Mouse (Mus musculus) Muller cell, postnatal 12 days (primary cell): ENCODE data around the gene Tmem273.

Experiments used
- DNase-seq: peaks from one replicate; pipeline ENCODE4 v3.0.0-alpha.2; 2015; ENCODE audit errors: inconsistent ontology term

The Tmem273 gene

DNA sequence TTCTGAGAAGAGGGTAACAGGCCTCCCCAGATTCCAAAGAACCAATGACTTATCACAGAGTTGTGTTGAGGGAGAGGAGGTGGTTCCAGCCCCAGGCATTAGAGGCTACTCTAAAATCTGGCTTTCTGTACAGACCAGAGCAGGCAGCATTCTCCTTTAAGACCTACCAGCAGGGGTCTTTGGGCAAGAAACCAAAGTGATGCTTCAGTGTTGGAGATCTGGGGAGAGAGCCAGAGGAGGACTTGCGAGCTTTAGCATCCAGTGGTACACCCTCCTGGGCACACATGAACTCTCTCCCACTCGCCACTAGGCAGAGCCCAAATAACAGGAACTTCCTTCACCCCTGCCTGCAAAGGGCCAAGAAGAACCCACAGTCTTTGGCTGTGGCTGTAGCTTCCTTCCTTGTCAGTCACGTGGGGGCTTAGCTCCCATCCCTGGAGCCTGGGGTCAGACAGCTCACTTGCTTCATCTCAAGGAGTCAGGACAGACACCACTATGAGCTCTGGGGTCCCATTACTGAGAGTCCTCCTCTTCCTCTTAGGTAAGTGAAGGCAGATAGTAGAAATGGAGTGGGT lies at the start of gene Tmem273:
Gene Tmem273 (plus strand): TSS at position 408 of the 575 bp plus-strand sequence.
- DNase-seq = no peak

DNA sequence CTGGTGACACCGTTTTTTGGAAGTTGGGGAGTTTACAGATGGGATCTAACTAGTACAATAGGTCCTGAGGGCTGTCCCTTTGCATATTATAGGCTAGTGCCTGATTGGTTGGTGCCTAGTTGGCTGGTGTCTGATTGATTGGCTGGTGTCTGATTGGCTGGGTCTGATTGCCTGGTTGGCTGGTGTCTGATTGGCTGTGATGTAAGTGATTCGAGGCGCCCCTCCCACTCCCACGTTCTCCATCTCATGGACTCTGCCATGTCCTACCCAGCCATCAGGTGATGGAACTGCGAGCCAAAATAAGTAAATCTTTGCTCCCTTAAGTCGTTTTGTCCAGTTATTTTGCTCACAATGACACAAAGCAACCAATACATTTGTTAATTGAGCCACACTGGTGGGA lies 49.2 kb upstream of the Tmem273 start:
- peak; percentile 2 for DNase-seq

DNA sequence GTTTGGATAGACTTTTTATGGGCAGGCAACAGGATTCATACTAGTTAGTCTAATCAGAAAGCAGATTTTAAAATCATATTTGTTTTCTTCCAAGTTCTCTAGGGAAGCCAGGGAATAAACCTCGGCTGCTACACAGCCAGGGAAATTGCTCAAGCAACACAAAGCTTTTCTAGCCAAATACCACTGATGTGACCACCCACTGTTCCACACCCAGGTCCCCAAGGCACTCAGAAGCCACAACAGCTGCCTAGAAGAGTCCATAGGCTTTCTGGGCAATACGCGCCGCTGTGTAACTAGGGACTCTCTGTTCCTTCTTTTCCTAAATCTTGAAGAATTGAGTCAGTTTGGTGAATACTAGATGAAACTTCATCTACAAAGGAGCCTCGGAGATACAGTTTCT lies 47.2 kb upstream of the Tmem273 start:
- DNase-seq = no peak

DNA sequence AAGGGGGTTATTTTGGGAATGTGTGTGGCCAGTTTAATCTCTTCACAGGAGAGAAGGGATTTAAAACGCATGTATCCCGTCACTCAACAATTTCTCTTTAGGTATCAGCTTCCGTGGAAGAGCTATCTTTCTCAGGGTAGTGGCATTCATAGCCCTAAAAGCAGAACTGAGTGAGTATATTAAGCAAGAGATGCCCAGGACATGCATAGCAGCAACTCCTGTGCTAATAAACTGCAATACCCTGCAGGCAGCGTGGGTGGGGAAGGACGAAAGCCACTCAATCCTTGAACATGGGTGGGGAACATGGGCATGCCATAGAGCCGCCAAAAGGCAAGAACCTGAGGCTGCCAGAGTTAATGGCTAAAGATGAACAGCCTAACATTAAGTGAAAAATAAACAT lies 37.2 kb upstream of the Tmem273 start:
- DNase-seq = no peak

DNA sequence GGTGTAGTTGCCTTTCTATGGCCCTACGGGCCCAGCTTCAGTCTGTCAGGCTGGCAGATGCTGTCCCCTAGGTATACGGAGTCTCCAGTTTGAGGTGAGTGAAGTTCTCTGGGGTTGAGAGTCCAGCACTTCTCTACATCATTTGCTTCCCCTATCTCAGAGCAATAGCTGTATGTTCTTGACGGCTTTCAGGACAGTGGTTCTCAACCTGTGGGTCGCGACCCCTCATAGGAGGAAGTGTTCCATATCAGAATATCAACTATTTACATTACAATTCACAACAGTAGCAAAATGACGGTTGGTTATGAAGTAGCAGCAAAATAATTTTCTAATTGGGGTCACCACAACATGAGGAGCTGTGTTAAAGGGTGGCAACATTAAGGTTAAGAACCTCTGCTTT lies 35.0 kb upstream of the Tmem273 start:
- DNase-seq = no peak

DNA sequence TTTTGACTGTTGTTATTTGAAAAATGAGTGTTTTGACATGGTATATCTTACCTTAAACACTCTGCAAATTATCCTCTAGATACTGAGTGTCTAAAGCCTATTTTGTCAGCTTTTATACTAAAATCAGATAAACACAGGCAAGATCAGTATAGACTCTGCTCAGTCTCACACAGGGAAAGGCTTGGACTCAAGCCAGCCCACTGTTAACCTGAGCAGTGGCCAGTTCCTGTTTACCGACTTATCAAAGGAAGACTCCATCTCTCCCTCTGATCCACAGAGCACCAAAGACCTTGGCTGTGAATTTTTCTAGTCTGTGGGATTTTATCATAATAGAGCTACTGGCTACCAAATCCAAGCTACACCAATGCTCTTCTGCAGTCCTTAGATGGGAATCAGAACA lies 31.5 kb upstream of the Tmem273 start:
- no peak for DNase-seq

DNA sequence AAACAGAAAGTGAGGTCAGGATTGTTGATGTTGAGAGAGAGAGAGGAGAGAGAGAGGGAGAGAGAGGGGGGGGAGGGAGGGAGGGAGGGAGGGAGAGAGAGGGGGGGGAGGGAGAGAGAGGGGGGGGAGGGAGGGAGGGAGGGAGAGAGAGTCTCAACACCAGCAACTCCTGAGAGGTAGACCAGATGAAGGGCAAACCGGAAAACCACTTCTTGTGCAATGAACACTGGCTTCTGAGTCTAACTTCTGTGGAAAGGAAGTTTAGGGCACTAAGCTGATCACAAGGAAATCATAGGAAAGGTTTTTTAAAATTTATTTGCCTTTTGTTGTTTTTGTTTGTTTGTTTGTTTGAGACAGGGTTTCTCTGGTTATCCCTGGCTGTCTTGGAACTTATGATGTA lies 23.6 kb upstream of the Tmem273 start:
- no peak for DNase-seq

DNA sequence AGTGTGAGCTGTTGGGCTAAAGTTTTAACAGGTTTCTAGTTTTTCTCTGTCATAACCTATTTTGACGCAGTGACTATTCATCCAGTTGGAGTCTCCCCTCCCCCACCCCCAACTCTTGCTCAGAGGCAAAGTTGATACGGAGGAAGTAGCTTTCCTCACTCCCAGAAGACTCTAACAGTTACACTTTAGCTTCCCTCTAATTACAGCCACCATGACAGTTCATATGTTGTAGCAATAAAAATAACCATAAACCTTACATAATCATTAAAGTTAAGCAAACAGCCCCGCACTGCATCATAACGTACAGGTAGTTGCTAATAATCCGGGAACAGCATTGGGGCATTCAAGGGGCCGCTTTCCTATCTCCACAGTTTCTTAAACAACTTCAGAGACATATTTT lies 15.2 kb upstream of the Tmem273 start:
- DNase-seq = no peak

DNA sequence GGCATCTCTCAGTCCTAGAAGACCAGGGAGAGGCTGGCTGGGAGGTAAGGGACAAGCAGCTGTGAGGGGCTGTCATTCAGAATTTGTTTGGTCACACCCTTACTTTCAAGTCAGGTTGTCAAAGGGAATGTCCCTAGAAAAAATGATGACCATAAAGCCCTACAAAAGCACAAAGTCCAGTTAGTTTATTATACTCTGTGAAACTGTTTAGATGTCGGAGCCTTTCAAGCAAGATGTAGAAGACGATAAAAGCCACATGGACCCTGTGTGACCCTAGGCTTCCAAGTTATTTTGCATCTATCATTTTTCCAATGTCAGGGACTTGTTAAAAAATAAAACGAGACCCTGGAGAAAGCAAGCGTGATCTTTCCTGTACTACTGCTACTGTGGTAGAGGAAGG lies 13.7 kb upstream of the Tmem273 start:
- no peak for DNase-seq

DNA sequence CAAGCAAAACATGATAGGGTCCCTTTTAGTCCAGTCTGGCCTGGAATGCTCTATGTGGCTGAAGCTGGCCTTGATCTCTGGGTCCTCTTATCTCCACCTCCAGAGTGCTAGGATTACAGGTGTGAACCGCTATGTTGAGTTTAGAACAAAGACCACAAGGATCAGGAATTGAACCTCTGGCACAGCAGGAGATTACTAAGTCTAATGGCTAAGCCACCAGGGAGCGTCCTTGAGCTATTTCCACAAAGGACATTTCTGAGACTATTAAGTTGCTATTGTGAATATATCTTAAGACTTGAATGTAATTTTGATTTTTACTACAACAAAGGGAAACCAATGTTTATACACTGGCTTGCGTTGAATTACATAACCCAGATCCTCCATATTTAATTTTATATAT lies 13.0 kb upstream of the Tmem273 start:
- DNase-seq = no peak

DNA sequence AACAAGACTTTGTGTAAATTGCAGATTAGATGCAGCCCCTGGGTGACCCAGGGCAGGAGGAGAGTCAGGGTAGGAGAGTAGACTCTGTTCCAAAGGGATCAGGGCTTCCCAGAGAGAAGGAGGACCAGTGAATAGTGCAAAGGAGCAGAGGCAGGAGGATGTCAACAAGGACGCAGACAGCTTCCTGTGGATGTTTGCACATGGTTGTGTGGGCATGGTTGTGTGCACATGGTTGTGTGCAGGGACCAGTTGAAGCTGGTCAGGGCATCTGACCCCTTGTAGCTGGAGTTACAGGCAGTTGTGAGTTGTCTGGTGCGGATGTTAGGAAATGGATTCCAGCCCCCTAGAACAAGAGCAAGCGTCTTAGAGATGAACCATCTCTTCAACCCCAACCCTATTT lies 12.3 kb upstream of the Tmem273 start:
- no peak for DNase-seq

DNA sequence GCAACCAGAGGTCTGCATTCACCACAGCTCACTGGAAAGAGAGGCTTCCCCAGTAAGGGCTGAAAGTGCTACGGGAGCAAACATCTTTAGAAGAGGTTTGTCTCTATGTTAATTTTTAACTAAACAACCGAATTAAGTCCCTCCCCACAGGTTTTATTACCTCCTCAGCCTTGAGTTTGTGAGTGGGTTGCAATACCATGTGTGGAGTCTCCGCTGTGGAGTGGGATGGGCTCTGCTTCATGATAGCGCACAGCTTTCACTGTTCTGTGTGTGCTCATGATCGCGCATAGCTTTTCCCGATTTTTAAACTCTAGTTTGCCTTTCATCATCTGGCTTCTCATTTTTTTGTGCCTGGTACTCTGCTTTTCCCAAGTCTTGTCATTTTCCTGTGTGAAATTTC lies 9.7 kb upstream of the Tmem273 start:
- DNase-seq = no peak

DNA sequence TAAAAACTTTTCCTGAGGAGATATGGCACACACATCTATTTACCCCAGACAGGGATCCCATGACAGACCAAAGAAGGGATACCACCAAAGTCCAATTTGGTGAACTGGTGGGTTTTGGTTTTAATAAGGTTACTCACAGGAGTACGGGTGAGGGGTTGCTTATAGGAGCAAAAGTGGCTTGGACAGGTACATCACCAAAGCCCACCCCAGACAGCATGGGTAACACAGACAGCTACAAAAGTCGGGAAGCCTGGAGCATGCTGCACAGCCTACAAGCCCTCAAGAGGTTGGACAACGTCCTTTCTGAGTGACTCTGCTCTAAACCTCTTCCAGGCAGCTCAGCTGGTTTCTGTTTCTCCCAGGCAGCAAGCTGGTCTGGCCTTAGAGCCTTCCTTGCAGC lies 7.4 kb upstream of the Tmem273 start:
- no peak for DNase-seq

DNA sequence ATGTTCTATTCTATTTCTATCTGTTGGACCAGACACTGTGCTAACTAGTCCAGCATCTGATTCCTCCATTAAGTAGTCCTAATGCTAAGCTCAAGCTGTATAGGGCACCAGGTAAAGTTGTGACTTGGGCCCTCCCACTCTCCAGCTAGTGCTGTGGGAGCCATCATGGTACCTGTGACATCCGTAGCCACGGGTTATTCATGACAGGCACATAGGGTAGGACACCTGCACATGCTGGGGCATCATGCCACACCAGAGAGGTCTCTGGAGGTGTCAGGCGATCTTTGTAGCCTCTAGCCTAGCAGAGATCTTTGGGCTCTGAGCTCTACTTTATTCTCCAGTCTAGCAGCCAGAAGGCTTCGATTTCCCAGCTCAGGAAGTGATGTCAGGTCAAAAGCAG lies 2.9 kb upstream of the Tmem273 start:
- DNase-seq = no peak

DNA sequence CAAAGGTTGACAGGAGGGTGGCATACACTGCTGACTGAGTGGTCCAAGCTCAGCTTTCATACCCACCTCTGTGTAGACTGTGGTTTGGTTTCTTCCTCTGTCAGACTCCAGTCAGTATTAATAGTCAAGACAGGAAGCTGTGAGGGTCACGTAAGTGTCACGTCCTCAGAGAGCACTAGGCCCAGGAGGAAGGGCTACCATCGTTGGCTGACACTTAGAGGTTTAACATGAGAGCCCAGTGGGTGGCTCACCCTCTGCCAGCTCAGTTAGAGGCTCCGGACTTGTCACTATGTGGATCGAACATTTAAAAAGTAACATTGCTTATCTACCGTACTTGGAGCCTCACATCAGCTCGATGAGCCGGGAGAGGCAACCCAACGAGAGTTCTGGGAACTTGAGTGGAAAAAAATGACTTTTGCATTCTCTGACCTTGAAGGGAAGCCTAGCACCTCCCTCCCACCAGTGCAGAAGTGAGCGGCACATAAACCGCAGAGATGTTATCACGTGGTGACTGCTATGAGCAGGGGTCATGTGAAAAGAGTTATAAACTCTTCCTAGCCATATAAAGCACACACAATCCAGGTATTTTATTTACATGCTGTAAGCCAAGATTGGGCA lies 1.5 kb upstream of the Tmem273 start:
- no peak for DNase-seq

DNA sequence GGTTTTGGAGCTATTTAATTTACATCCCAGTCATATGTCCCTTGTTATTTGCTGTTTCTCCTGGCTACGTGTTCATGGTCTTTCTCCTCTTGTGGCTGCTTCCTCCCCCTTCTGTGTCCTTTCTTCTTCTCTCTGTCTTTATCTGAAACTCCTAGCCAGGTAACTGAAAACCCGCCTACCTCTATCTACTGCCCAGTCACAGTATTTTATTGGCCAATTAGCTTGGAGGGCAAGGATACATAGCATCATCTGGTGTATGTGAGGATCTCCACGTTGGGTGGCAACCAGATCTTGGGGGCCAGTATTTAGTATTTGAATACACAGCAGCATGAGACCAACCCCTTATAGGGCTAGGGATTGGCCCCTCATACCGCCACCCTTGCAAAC lies 1.0 kb upstream of the Tmem273 start:
- DNase-seq = no peak

DNA sequence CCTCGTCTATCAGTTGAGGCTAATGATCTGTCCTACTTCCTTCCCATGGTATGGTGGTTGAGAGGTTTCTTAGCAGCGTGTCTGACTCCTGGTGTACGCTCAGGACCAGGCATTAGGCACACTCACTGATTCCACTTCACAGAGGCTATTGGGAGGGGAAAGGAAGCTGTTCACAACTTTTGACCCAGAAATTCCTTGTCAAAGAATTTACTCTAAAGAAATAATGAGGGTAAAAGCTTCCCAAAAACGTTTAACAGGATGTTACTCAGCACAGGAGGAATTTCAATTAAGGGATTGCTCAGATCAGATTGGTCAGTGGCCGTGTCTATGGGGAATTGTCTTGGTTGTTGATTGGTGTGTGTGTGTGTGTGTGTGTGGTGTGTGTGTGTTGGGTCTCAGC lies 1.9 kb downstream of the Tmem273 start:
- DNase-seq = peak; percentile 94

DNA sequence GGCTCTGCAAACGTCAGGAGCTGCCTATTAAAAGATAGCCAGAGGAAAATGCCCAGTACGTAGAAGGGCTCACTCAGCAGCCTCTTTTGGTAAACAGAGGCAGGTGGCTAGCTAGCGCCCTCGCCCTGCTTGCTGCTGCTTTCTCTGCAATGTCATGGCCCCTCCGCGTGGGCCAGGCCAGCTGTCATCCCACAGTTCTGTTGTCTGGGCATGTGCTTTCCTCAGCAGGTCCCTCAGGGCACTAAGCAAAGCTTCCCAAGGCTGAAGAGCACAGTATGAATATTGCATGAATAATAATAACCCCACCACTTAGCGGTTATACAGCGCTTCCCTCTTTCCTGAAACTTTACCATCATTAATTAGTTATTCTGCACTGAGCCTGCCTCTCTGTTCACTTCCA lies 10.6 kb downstream of the Tmem273 start:
- DNase-seq = no peak

DNA sequence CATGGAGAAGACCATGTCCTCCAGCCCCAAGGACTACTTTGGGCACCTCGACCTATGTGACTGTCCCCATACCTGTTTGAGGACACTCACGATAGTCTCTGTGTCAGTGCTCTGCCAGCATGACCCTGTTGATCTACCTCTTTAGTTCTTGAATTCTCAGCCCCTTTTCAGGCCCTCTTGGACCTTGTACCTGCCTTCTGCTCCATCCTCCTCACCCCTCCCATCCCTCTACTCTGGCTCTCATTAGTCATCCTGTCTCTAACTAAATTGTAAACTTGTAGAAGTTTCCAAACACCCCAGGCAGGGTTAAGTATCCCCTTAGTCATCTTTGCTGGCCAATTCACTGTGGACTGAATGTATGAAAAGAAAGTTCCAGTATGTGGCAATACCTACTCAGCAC lies 12.0 kb downstream of the Tmem273 start:
- DNase-seq = no peak

DNA sequence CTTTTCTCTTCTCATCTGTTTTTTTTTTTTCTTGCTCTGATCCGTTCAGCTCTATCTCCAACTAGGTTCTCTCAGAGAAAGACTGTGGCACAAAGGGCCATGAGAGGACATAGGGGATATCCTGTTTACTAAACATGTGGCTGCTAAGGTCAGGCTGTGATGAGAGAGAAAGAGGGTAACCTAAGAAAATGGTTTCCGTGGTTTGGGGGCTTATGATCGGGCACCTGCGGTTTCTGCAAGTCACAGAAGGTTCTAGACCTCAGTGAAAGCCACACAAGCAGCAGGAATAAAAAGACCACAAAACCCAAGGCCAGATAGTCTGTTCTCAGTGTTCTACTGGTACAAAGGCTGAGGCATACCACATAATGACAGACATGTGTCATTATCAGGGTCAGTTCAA lies 12.6 kb downstream of the Tmem273 start:
- DNase-seq = no peak

DNA sequence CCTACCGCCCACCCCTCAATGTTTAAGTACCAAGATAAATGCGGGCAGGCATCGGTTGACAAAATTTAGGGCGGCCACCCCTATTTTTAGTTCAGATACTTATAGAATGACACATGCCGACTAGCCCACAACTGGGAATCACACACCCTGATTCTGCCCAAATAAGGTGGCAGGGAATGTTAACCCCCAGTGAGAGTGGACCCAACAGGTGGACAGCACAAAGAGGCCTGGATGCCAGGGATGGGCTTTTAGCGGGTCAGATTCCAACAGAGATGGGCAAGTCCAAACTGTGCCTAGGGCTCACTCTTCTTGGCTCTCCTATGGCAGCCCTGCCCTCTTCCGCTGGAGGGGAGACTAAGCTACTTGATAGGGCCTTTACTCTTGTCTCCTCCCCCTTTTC lies 14.3 kb downstream of the Tmem273 start:
- no peak for DNase-seq

DNA sequence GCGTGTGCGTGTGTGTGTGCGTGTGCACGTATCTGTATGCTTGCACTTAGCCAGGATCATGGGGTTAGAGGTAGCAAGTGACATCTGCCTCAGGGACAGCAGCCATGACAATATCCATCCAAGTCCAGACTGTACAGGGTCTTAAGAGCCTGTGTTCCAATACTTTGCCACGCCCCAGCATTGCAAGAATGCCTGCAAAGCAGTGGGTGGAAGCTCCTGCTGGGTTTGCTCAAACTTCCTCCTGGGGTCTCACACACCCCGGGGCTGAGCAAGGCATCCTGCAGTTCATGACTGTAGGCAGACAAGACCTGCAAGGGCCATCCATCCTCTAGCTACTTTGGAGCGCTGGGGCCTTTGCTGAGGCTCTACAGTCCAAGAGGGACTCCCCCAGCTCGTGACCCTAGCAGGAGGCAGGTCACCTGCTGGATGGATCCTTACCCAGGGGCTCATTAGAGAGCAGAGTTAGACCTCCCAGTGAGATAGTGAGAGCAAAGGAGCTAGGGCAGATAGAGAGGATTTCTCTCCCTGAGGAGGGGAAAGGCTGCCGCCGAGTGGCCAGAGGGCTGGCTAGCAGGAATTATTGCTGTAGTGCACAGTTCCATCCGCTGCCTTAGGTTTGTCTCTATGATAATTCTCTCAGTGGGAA lies 15.4 kb downstream of the Tmem273 start:
- peak; percentile 33 for DNase-seq

DNA sequence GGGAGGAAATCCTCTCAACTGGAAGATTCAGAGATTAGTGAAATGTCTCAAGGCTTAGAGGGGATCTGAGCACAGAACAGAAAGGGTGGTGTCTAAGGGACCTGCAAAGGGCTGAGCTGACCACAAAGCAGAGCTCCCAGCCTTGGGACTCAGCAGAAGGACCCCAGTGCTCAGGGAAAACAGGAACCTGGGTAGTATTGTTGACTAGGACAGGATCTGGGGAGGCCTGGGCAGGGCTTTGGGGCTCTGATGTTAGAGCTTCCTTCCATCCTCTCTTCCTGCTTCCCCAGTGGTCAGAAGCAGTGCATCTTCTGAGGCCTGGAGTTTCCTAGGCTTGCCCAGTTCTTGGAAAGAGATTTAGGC lies 15.9 kb downstream of the Tmem273 start:
- no peak for DNase-seq

DNA sequence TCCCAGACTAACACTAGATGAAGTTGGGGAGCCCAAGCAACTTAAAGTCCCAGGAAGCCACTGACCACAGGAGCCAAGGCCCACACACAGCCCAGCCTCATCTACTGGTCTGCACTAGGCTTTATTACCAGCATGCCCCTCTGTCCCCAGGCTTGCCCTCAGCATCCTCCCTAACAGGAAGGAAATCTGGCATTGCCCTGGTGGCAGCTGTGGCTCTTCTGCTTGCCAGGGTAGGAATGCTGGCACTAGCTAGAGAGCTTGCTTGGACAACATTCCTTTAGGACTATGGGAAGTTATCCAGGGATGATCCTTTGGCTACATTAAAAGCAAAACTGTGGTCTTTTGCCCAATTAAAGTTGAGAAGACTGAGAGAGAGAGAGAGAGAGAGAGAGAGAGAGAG lies 24.3 kb downstream of the Tmem273 start:
- DNase-seq = peak; percentile 36
